Mouse (Mus musculus) common myeloid progenitor, adult 5-6 weeks (primary cell): Measurements from ENCODE around the gene Naaladl2. TPM values are rescaled to one million over a fixed set of nuclear protein-coding genes. Genes with fewer than 3 reads are reported as not detected.

Experiments
- ATAC-seq: replicated peaks from 2 replicates; pipeline ENCODE4 v1.8.0; 2016; ENCODE audit warnings: low read depth, mild to moderate bottlenecking, moderate TSS enrichment, inconsistent platforms; ENCODE audit not compliant: poor library complexity, severe bottlenecking
- total RNA-seq: library from RNA; stranded (forward); fragments of 200-1000, 187-1606 nt; gene quantifications from 2 replicates; pipeline ENCODE4 v1.2.3, GENCODE M21; 2017

The Naaladl2 gene
- total RNA-seq, 1 experiment from 2014 or later = not detected

GRCm38 (mm10) chr3:24071169-24071797 is 1072.8 kb downstream of the Naaladl2 start:
- no peak for ATAC-seq

- no peak for ATAC-seq
Measured at GRCm38 (mm10) chr3:24070424-24071168, 1073.5 kb downstream of the Naaladl2 start.

GRCm38 (mm10) chr3:24048217-24048616 is 1095.8 kb downstream of the Naaladl2 start:
- ATAC-seq = no peak

GRCm38 (mm10) chr3:24001741-24002140 is 1142.3 kb downstream of the Naaladl2 start:
- no peak for ATAC-seq

- no peak for ATAC-seq
Measured at GRCm38 (mm10) chr3:23973727-23974126, 1170.3 kb downstream of the Naaladl2 start.

DNA sequence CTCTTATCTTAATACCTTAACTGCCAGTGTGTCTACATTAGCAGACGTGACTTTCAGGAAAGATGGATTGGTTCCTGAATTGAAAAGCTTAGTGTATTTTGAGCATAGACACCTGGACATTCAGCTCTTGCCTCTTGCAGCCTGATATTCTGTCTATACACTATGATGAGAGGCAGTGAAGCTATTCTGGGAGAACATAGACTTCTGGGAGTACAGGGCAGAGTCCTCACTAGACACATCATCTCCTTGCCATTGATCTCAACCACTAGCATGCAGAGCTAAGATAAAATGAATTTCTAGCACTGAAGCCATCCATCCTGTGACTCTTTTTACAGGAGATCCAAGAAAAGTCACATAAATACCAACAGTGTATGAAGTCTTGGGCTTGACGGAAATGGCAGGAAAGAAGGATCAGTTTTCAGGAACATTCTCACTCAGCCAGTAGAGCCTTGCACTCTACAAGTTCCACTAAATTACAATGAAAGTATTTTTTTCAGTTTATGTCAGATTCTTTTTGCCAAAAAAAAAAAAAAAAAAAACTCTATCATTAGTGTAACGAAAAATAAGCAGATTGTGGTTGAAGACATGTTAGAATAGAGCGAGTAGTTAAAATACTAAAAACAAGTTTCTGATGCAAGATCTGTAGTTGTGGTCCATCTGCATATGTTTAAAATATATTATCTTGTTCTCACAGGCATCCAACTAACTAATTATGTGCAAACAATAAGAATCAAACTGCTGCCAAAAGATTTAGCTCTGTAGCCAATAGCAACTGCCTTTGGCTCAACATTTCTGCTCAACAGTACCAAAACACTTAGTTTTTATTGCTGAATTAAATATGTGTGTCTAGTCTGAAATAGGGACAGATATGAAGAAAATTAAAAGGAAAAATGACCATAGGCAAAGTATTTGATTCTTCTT is 1171.1 kb downstream of the Naaladl2 start:
- no peak for ATAC-seq

- no peak for ATAC-seq
Measured at GRCm38 (mm10) chr3:23962961-23963621, 1181.0 kb downstream of the Naaladl2 start.

GRCm38 (mm10) chr3:23946182-23946581 is 1197.9 kb downstream of the Naaladl2 start:
- no peak for ATAC-seq

GRCm38 (mm10) chr3:23937299-23937698 is 1206.8 kb downstream of the Naaladl2 start:
- ATAC-seq = no peak

DNA sequence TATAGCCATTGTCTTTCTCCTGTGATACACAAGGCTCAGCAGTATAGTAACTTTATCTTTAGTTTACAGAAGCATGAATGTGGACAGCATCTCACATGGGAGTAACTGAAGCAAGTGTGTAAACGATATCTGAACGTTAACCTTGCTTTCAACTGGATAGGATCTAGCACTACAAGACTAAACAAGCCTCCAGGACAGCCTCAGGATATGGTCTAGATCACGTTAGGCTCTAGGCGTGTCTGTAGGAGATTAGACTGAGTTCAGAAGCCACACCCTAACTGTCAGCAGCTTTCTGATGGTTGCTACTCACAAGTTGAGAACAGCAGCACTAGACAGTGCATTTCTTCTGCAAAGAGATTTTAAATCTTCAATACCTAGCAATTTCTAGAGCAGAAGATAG is 1216.0 kb downstream of the Naaladl2 start:
- ATAC-seq = 0 out of 2 replicates have a peak, but pooled peaks have one; percentile 29

- ATAC-seq = no peak
Measured at GRCm38 (mm10) chr3:23907682-23908081, 1236.4 kb downstream of the Naaladl2 start.

DNA sequence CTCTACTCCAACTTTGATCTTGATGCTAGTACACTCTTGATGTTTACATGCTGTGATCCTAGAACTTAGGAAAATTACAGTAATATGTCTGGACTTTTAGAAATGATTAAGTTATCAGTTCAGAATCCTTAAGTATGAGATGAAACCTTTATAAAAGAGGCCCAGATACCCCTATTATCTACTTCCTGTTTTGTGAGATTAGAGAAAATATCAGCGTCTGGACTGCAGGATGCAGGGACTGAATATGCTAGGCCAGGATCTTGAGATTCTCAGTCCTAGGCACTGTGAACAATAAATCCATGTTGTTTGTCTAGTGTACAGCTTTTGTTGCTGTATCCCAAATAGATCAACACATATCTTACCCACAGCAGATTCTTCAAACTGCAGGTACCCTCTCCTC is 1278.4 kb downstream of the Naaladl2 start:
- ATAC-seq = no peak

DNA sequence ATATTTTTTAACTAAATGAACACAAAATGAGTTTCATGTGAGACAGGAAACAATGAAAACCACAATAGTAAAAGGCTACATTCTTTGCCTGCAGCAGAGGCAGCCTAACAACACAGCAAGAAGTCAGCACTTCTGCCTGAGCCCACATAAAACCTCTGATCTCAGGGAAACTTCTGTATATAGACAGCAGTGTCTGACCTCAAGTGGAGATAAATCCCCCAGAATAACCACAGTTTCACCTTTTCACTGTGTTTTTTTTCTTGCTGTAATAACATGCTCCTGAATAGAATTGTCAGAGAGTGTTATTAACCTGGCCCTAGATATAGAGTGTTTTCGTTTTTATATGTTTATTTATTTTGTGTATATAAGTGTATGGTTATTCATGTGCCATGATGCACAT is 1286.8 kb downstream of the Naaladl2 start:
- ATAC-seq = no peak

DNA sequence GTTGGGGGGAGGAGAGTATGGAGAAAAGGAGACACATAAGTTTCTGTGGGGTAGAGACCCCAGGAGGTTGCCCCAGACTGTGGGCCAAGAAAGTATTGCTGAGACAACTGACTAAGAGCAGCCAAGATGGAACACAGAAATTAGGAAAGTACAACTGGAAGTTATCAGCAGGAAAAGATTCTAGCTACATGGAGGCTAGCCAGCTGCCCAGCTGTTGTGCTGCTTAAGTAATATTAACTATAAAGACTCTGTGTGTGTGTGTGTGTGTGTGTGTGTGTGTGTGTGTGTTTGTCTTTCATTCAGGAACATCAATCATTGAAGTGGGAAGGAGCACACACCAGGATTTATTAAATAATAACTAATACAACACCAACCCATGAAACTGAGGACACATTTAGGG is 1326.5 kb downstream of the Naaladl2 start:
- ATAC-seq = no peak

GRCm38 (mm10) chr3:23758746-23759145 is 1385.3 kb downstream of the Naaladl2 start:
- ATAC-seq = no peak
